Mouse (Mus musculus): ENCODE measurements around the gene Fmnl1.
"Not testable (repeated sequence)": the region's sequence is repeated elsewhere in the genome, so short reads cannot be mapped to it uniquely, and the experiment has no call there.

Fmnl1 gene

DNA sequence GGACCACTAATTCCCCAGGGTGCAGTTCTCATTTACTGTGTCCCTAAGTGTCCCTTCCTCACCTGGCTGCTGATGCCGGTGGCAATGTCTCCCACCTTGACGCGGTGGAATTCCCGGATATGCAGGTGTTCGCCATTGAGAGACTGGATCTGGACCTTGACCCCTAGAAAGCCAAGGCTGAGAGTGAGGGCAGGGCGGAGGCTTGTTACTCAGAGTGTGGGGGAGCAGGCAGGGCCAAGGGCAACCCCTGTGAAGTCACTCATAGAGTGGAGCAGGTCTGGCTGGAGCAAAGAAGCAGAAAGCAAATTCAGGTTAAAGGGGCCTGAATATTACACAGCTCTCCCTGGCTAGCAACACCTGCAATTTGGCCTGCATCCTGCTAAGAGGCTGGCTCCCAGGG, 50.5 kb downstream of the Fmnl1 start:
- DNase-seq (ENCODE audit: low spot score in 2 of 2): no peak

DNA sequence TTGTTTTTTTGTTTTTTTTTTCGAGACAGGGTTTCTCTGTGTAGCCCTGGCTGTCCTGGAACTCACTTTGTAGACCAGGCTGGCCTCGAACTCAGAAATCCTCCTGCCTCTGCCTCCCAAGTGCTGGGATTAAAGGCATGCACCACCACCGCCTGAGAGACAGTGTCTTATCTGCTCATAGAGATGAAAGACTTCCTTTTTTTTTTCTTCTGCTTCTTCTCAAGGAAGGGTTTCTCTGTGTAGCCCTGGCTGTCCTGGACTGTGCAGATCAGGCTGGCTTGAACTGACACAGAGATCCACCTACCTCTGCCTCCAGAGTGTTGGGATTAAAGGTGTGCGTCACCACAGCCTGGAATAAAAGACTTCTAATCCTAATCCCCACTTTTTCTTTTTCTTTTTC, 51.8 kb downstream of the Fmnl1 start:
- not testable (repeated sequence) for DNase-seq (ENCODE audit: low spot score in 2 of 2)

DNA sequence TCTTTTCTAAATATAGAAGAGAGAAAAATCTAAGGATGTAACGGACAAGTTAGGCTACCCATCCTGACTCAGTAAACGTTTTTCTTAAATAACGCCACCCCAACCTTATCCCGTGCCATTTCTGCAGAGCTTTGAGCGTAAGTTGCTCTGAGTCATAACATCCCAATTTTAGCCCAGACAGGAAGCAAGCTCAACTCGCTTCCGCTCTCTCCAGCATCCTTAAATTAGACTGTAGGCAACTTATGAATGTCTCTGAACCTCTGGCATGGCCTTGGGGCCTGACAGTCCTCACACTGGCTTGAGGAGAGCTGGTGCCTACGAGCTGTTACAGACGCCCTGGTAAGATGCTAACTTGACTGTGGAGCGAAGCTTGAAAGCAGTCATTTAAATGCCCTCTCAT, 52.5 kb downstream of the Fmnl1 start:
- no peak for DNase-seq (ENCODE audit: low spot score in 2 of 2)

DNA sequence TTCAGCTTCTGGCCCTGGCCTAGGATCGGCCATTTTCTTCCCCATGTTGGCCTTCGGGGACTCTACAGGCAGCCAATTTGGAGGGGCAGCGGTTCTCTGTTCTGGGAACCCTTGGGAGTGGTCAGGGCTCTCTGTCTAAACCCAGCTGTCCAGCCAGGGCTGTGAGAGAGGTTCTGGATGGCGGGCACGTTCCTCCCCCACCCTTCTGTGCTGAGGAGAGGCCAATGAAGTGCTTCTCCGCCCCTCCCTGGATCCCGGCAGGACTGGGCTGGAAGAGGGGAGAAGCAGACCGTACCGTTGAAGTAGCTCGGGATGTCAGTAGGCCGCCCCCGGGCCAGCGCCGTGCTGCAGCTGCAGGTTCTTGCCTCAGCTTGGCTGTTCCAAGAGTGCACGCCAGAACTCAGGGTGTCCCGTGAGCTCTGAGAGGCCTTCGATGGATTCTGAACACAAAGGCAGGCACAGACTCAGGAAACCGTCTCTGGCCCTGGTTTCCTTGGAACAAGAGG, 53.1 kb downstream of the Fmnl1 start:
- no peak for DNase-seq (ENCODE audit: low spot score in 2 of 2)

DNA sequence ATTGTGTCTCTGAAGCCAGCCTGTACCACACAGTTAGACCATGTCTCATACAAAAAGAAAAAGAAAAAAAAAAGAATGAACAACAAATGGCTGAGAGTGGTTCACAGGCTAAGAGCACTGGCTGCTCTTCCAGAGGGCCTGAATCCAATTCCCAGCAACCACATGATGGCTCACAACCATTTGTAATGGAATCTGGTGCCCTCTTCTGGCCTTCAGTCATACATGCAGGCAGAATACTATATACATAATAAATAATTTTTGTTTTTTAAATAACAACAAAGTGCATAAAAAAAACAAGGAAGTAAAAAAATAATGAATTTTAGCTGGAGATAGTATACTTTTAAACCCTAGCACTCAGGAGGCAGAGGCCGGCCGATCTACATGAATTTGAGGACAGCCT, 58.7 kb downstream of the Fmnl1 start:
- no peak for DNase-seq (ENCODE audit: low spot score in 2 of 2)

DNA sequence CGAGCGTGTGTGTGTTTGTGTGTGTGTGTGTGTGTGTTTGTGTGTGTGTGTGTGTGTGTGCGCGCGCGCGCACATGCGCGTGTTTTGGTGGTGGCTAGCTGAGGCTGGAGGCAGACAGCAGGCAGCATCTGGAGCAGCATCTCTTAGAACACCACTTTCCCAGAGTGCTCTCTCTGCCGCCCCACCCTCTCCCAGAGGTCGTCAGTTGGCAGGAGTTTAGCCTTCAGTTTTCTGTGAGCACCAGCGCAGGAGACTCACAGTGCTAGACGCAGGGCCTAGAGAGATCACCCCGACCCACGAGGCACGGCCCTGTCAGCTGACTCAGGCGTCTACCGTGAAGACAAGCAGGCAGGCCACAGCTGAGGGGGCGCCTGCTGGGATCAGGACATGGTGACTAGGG, 59.7 kb downstream of the Fmnl1 start:
- DNase-seq (ENCODE audit: low spot score in 2 of 2): no peak

DNA sequence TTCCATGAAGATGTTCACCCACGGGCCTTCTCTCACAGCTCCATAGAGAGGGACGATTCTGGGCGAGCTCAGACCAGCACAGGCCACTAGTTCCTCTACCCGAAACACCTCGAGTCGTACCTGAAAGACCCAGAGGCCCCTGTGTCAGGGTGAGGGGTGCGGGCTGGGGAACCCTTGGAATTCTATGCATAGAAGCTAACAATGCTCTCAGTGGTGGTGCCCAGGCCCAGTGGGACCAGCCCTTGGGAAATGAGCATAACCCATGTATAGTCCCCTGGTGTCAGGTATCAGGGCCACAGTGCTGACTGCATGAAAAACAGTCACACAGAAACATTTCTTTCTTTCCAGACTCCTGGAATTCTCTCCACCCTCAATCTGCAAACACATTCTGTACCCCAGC, 60.5 kb downstream of the Fmnl1 start:
- no peak for DNase-seq (ENCODE audit: low spot score in 2 of 2)

DNA sequence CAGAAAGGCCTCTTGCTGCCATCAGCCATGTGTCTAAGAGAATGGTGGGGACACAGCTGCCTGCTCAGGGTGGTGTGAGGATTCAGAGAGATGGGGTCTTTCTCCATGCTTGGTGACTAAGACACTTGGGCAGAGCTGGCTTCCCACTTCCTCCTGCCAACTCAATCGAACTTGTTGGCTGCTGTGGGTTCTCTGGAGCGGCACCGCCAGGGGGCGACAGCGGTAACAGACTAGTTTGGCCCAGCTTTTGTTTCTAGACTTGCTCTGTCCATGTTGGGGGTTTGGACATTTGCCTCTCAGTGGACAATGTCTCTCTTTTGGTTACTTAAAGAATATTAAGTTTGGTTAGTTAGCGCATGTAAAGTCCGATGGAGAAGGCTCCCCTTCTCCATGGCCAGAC, 62.1 kb downstream of the Fmnl1 start:
- peak; percentile 60 to 78 for DNase-seq (ENCODE audit: low spot score in 2 of 2)

DNA sequence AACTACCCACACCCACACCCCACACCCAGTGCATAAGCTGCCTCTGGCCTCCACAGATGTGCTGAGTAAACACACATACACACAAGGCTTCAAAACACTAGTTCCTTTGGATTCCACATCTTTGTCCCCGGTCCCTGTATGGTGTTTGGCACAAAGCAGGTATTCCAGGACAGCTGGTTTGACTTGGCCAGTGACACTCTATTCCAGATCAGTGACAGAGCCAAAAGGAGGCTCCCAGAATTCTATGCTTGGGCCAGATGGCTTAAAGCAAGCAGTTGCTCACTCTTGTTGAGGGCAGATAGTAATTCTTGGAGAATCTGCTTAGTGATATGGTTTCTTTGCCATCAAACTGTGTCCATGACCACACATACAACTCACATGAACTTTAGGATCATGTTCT, 63.5 kb downstream of the Fmnl1 start:
- DNase-seq (ENCODE audit: low spot score in 2 of 2): no peak

DNA sequence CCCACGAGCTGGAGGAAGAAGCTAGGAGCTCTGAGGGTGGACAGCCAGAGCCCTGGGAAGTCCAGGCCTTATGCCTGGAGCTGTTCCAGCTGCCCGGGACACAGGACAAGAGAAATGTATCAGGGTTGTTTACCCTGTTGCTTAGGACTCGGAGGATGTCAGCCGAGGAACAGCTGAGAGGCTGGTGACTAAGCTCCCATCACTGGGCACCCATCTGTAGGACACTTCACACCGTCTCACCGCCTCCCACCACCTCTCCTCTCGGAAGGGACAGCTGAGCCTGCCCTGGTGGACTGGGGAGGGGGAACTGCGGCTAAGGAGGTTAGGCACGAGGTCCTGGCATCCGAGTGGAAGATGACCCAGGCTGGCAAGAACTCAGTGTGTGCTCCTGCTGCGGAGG, 64.8 kb downstream of the Fmnl1 start:
- DNase-seq (ENCODE audit: low spot score in 2 of 2): no peak

DNA sequence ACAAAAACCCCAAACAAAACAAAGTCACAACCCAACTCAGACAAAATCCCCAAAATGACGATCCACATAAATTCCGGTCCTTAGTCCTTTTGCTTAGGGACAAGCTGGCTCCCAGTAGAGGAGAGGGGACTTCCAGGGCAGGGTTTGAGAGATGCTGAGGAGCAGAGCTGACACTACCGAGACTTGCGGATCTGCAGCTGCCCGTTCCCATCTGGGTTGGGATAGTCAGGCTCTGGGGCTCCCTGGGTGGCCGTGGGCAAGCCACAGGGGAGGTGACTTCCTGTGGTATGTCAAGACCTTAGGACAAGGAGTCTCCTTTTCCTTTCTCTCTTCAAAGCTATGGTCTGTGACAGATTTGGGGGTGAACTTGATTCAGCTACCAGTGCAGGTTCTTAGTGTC, 65.5 kb downstream of the Fmnl1 start:
- no peak for DNase-seq (ENCODE audit: low spot score in 2 of 2)

DNA sequence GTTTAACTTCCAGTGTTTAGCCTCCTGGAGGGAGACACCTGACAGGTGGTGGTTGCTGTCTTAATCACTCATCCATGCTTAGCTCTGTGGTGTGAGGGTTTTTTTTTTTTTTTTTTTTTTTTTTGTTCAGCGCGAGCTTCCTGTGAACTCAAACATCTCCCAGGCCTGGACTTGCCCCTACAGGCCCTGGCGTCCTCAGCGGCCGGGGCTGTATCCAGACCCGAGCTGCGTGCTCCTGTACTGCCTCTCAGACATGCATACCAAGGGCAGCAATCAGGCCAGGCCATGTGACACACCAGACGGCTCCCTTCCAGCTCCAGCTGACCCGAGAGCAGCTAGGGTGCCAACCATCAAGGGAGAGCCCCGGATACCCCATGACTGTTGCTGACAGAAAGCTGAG, 66.0 kb downstream of the Fmnl1 start:
- no peak for DNase-seq (ENCODE audit: low spot score in 2 of 2)

DNA sequence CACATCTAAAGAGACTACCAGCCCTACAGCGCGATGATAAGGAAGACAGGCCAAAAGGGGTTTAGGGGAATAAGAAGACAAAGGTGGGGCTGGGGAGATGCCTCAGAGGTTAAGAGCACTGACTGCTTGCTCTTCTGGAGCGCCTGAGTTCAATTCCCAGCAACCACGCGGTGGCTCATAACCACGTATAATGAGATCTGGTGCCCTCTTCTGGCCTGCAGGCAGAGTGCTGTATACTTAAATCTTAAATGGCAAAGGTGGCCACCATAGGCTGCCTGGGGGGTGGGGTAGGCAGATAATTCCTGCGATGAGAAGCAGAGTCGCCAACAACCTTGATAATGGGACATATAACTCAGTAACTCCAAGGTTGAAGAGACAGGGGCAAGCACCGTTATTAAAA, 66.8 kb downstream of the Fmnl1 start:
- DNase-seq (ENCODE audit: low spot score in 2 of 2): no peak

DNA sequence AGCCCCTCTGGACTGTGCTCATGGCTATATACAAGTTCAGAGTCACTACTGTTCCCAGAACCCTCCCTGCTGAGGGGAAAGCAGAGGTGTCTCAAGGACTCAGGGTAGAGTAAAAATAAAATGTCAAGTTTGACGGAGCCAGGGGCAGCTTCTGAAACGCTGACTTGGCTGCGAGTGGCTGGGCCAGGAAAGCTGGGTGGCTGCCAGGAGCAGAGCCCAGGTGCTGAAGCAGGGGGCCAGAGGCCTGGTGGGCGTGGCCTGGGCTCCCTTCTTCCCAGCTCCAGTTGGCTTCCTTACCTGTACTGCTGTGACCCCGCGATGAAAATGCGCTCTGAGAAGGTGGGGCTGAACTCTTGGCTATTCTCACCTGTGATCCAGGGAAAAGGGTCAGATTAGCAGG, 69.8 kb downstream of the Fmnl1 start:
- no peak for DNase-seq (ENCODE audit: low spot score in 2 of 2)

DNA sequence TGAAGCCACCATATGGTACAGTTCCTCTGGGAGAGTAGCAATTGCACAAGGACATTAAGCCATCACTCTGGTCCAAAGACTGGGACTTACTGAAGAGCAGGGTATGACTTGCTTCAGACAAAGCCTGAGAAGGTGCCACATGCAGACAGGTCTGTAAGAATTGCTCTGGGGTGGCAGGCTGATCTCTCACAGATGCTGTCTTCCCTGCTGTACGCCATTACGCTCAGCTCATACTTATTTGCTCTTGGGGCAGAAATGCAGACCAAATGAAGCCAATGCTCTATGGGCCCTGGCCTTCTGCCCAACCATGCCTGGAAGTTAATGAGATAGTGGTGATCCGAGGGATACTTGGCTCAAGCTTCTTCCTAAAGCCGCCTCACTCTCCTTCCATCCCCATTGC, 73.9 kb downstream of the Fmnl1 start:
- DNase-seq (ENCODE audit: low spot score in 2 of 2): no peak

DNA sequence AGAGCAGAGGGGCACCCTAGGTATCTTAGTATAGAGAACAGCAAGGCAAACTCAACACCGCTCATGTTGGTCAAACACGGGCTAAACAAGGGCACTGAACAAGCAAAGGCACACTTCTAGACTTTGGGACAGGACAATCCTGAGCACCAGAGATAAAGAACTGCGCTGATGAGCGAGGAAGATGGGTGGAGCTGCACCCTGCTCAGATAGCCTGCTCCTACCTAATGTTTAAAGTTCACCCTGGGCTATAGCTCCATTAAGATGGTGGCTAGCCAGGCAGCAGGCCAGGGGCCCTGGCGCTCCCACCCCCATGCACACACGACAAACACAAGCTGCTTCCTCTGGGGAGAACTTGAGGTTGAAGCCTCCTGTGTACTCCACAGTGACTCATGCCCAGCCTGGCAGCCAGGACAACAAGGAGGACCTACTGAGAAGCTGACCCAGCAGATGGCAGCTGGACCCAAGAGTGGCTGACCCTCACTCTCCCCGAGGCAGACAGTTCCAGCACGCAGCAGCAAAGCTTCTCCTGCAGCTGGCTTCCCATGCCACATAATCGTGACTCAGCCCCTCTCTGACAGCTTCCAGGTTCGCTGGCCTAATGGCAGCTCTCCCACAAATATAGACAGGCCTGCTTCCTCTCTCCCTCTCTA, 75.3 kb downstream of the Fmnl1 start:
- DNase-seq (ENCODE audit: low spot score in 2 of 2): peak; percentile 27 to 39

DNA sequence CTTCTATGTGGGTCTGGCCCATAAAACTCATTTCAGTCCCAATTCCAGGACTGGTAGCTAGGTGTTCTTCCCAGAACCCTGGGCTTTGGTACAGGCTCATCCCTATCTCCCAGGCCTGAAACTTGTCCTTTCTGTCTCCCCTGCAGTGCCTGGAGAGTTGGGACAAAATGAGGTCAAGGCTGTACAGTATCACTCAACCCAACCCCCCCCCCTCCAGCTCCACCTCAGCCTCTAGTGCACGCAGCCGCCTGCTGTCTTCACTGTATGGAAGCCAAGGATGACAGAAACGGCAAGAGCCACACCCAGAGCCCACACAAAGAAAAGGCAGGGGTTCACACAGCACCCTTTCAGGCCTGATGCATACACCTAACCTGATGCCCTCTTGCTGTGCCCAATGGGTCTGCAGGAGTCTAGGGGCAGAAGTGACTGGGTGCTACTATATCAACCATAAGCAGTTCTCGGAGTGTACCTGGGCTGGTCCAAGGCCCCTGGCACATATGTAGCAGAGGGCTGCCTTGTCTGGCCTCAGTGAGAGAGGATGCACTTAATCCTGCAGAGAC, 75.9 kb downstream of the Fmnl1 start:
- DNase-seq (ENCODE audit: low spot score in 2 of 2): no peak

DNA sequence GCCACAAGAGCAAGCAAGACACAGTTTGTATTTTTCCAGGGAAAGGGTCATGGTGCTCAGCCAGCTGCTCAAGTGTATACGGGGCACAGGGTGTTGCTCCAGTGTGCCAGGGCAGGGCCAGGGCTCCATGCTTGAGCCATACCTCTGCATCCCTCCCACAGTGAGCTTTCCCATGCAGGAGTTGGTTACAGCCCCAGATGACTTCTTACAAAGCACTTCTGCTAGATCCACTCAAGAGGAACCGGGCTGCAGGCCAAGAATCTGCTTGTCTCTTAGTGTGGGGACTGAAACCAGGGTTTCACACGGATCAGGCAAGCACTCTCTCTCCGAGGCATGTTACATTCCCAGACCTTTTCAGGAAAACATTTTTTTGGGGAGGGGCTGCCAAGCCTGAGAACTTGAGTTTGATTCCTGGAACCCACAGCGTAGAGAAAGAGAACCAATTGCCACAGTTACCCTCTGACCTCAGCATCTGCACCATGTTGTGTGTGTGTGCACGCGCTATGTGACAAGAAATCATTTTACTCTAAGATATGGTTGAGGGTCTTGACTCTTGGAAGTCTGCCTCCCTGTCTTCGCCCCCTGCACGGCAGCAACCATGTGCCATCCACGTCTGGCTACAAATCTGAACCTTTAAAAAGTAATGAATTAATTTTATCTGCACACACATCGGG, 76.7 kb downstream of the Fmnl1 start:
- DNase-seq (ENCODE audit: low spot score in 2 of 2): peak; percentile 66 to 78

All from frontal cortex, postnatal 14 days (tissue).